Mouse (Mus musculus): ENCODE results near the gene Trem1. TPM values are rescaled to one million over a fixed set of nuclear protein-coding genes. Genes with fewer than 3 reads are reported as not detected.

Trem1 gene
- polyA plus RNA-seq, 1 experiment from 2014 or later = 0.13 TPM

GRCm38 (mm10) chr17:48268276-48268675, 35.7 kb downstream of the Trem1 start:
- Histone ChIP-seq H3K9ac (no peak overlapping the region), H3K36me3 (no peaks in the 10 kb centered on the region), H3K4me2 (no peak overlapping the region), H3K4me1 (no peaks in the 10 kb centered on the region), H3K9me3 (no peaks in the 10 kb centered on the region), H3K27ac (replicated peaks) (no peak overlapping the region), H3K4me3 (no peak overlapping the region), H3K27me3 (replicated peaks) (no peaks in the 10 kb centered on the region)
- ATAC-seq (ENCODE audit: extremely low read depth, insufficient number of reproducible peaks, low FRiP score, low TSS enrichment) = no peak

GRCm38 (mm10) chr17:48269833-48270232, 37.3 kb downstream of the Trem1 start:
- no peak for ATAC-seq (ENCODE audit: extremely low read depth, insufficient number of reproducible peaks, low FRiP score, low TSS enrichment)
- WGBS = 68% methylated on average over 4 of the region's 4 CpGs
- Histone ChIP-seq H3K4me1 (no peaks in the 10 kb centered on the region), H3K9ac (no peak overlapping the region), H3K36me3 (no peaks in the 10 kb centered on the region), H3K27ac (replicated peaks) (no peak overlapping the region), H3K4me3 (no peak overlapping the region), H3K4me2 (peak overlapping the region; percentile 48), H3K27me3 (replicated peaks) (no peaks in the 10 kb centered on the region), H3K9me3 (no peaks in the 10 kb centered on the region)

DNA sequence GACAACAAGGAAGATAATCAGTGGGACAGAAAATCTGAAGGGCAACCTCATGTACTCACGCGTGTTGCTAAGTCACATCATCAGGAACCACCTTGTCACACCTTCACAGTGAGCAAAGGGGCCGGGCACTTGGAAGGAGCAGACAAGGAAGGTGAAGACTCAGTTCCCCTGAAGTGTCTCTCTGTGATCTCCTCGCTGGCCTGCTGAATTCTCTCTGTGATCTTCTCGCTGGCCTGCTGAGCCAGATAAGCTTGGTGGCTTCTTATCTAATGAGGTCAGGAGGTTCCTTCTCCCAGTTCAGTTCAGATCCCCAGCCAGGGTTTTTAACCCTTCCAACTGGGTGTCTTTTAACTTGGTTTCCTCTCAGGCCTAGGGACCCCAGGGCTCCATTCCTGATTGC, 39.6 kb downstream of the Trem1 start:
- Histone ChIP-seq H3K9me3 (no peaks in the 10 kb centered on the region), H3K27ac (replicated peaks) (peak overlapping the region; percentile 63), H3K9ac (no peak overlapping the region), H3K36me3 (no peaks in the 10 kb centered on the region), H3K4me2 (peak overlapping the region; percentile 48), H3K27me3 (replicated peaks) (no peaks in the 10 kb centered on the region), H3K4me1 (no peaks in the 10 kb centered on the region), H3K4me3 (peak overlapping the region; percentile 20; the same call in 1 of the 2 replicates)
- ATAC-seq (ENCODE audit: extremely low read depth, insufficient number of reproducible peaks, low FRiP score, low TSS enrichment) = peak; percentile 75
- 32% methylated on average over 5 of the region's 5 CpGs for WGBS

GRCm38 (mm10) chr17:48272598-48272997, 40.0 kb downstream of the Trem1 start:
- H3K4me2 ChIP-seq = peak overlapping the region; percentile 48
- no peaks in the 10 kb centered on the region for H3K27me3 ChIP-seq (replicated peaks)
- H3K36me3 ChIP-seq = no peaks in the 10 kb centered on the region
- 75% methylated on average over 4 of the region's 4 CpGs for WGBS
- no peaks in the 10 kb centered on the region for H3K4me1 ChIP-seq
- no peak overlapping the region for H3K9ac ChIP-seq
- H3K27ac ChIP-seq (replicated peaks) = peak overlapping the region; percentile 63
- no peaks in the 10 kb centered on the region for H3K9me3 ChIP-seq
- no peak; the same call in 1 of the 2 replicates for ATAC-seq (ENCODE audit: extremely low read depth, insufficient number of reproducible peaks, low FRiP score, low TSS enrichment)
- H3K4me3 ChIP-seq = peak overlapping the region; percentile 6; the same call in 1 of the 2 replicates

DNA sequence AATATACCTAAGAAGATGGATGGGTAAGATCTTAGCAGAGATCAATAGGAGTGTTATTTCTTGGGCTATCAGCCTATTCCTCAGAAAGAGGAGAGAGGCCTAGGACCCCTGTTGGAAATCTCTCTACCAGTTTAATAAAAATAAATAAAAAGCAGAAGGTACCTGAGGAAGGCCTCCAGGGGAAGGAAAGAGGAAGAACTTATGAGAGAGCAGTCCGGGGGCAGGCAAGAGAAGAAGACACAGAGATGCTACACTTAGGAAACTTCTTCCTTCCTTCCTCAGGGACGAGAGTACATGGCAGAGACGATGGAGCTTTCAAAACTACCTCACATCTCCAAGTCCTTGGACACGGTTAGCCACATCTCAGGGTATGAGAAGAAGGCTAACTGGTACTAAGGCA, 41.5 kb downstream of the Trem1 start:
- 71% methylated on average over 4 of the region's 4 CpGs for WGBS
- Histone ChIP-seq H3K4me2 (no peak overlapping the region), H3K27me3 (replicated peaks) (no peaks in the 10 kb centered on the region), H3K4me1 (no peaks in the 10 kb centered on the region), H3K9ac (no peak overlapping the region), H3K9me3 (no peaks in the 10 kb centered on the region), H3K4me3 (no peak overlapping the region), H3K27ac (replicated peaks) (no peak overlapping the region), H3K36me3 (no peaks in the 10 kb centered on the region)
- ATAC-seq (ENCODE audit: extremely low read depth, insufficient number of reproducible peaks, low FRiP score, low TSS enrichment) = no peak

DNA sequence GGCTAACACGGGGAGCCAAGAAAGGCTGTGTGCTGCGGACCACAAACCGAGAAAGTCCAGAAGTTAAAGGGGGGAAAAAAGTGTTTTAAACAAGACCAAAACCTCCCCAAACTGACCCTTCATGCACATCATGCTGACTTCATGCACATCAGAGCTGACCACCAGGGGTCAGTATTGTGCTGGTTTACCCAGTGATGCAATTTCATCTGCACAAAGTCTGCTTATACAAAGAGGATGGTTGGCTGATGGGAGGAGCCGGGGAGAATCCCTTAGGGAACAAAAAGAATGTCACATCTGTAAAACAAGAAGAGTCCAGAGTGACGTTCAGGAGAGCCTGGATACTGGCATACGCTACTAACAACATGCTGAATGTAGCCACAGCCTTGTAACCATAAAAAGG, 42.3 kb downstream of the Trem1 start:
- 25% methylated on average over 6 of the region's 6 CpGs for WGBS
- H3K27ac ChIP-seq (replicated peaks) = no peak overlapping the region
- H3K4me2 ChIP-seq = no peak overlapping the region
- H3K4me3 ChIP-seq = no peak overlapping the region
- H3K27me3 ChIP-seq (replicated peaks) = no peaks in the 10 kb centered on the region
- no peak for ATAC-seq (ENCODE audit: extremely low read depth, insufficient number of reproducible peaks, low FRiP score, low TSS enrichment)
- H3K9me3 ChIP-seq = no peaks in the 10 kb centered on the region
- H3K9ac ChIP-seq = no peak overlapping the region
- no peaks in the 10 kb centered on the region for H3K36me3 ChIP-seq
- no peaks in the 10 kb centered on the region for H3K4me1 ChIP-seq

- 49% methylated on average over 7 of the region's 7 CpGs for WGBS
- H3K4me1 ChIP-seq = no peaks in the 10 kb centered on the region; the same call in 1 of the 2 replicates
- ATAC-seq (ENCODE audit: extremely low read depth, insufficient number of reproducible peaks, low FRiP score, low TSS enrichment) = no peak
Measured at GRCm38 (mm10) chr17:48275736-48276135, 43.2 kb downstream of the Trem1 start.

DNA sequence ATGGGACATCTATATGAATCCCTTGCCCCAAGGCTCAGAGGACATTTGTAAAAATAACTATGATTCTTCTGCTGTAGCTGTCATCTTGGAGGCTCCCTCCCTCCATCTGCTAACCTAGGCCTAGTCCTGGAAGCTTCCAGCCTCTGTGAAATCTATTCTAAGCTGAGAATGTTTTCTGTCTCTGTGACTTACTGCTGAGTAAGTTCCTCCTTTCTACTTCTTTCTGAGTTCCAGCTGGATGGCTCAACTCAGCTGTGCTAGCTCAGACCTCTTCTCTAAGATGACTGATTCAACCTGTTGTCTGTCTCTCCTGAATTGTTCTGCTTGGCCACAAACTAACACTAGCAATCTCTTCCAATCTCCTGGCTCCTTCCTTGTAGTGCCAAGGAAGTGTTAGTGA, 45.8 kb downstream of the Trem1 start:
- ATAC-seq (ENCODE audit: extremely low read depth, insufficient number of reproducible peaks, low FRiP score, low TSS enrichment) = no peak
- H3K9ac ChIP-seq = no peak overlapping the region
- H3K4me1 ChIP-seq = peaks cover 11% of the 10 kb centered on the region
- H3K4me3 ChIP-seq = no peak overlapping the region
- no peak overlapping the region for H3K4me2 ChIP-seq
- H3K27me3 ChIP-seq (replicated peaks) = no peaks in the 10 kb centered on the region
- H3K27ac ChIP-seq (replicated peaks) = no peak overlapping the region
- no peaks in the 10 kb centered on the region for H3K9me3 ChIP-seq
- no peaks in the 10 kb centered on the region for H3K36me3 ChIP-seq

More at GRCm38 (mm10) chr17:48275736-48276135, 43.2 kb downstream of the Trem1 start:
- no peaks in the 10 kb centered on the region for H3K36me3 ChIP-seq
- H3K4me3 ChIP-seq = no peak overlapping the region
- no peak overlapping the region for H3K27ac ChIP-seq (replicated peaks)
- H3K27me3 ChIP-seq (replicated peaks) = no peaks in the 10 kb centered on the region
- no peak overlapping the region for H3K9ac ChIP-seq
- H3K9me3 ChIP-seq = no peaks in the 10 kb centered on the region
- H3K4me2 ChIP-seq = no peak overlapping the region

GRCm38 (mm10) chr17:48279002-48279401, 46.4 kb downstream of the Trem1 start:
- no peak overlapping the region for H3K27ac ChIP-seq (replicated peaks)
- no peak for ATAC-seq (ENCODE audit: extremely low read depth, insufficient number of reproducible peaks, low FRiP score, low TSS enrichment)
- 55% methylated on average over 4 of the region's 4 CpGs for WGBS
- no peak overlapping the region for H3K9ac ChIP-seq
- H3K27me3 ChIP-seq (replicated peaks) = no peaks in the 10 kb centered on the region
- no peaks in the 10 kb centered on the region for H3K36me3 ChIP-seq
- peaks cover 11% of the 10 kb centered on the region for H3K4me1 ChIP-seq
- no peaks in the 10 kb centered on the region for H3K9me3 ChIP-seq
- H3K4me2 ChIP-seq = no peak overlapping the region
- no peak overlapping the region for H3K4me3 ChIP-seq

GRCm38 (mm10) chr17:48280943-48281738, 48.6 kb downstream of the Trem1 start:
- H3K27me3 ChIP-seq (replicated peaks) = no peaks in the 10 kb centered on the region
- 29% methylated on average over 18 of the region's 18 CpGs for WGBS

GRCm38 (mm10) chr17:48281739-48282085, 49.1 kb downstream of the Trem1 start:
- Histone ChIP-seq H3K4me1 (peaks cover 11% of the 10 kb centered on the region), H3K4me2 (peak overlapping the region; percentile 67), H3K36me3 (no peaks in the 10 kb centered on the region), H3K9ac (peak overlapping the region; percentile 73), H3K4me3 (peak overlapping the region; percentile 43), H3K27ac (replicated peaks) (no peak overlapping the region), H3K27me3 (replicated peaks) (no peaks in the 10 kb centered on the region), H3K9me3 (no peaks in the 10 kb centered on the region)
- ATAC-seq (ENCODE audit: extremely low read depth, insufficient number of reproducible peaks, low FRiP score, low TSS enrichment) = no peak
- WGBS = 5% methylated on average over 3 of the region's 3 CpGs

More at GRCm38 (mm10) chr17:48280943-48281738, 48.6 kb downstream of the Trem1 start:
- no peak overlapping the region for H3K27ac ChIP-seq (replicated peaks)
- H3K36me3 ChIP-seq = no peaks in the 10 kb centered on the region
- ATAC-seq (ENCODE audit: extremely low read depth, insufficient number of reproducible peaks, low FRiP score, low TSS enrichment) = 0 out of 2 replicates have a peak, but pooled peaks have one; percentile 14
- peak overlapping the region; percentile 43 for H3K4me3 ChIP-seq
- no peaks in the 10 kb centered on the region for H3K9me3 ChIP-seq
- H3K4me2 ChIP-seq = peak overlapping the region; percentile 67
- H3K4me1 ChIP-seq = peaks cover 11% of the 10 kb centered on the region
- peak overlapping the region; percentile 73 for H3K9ac ChIP-seq

DNA sequence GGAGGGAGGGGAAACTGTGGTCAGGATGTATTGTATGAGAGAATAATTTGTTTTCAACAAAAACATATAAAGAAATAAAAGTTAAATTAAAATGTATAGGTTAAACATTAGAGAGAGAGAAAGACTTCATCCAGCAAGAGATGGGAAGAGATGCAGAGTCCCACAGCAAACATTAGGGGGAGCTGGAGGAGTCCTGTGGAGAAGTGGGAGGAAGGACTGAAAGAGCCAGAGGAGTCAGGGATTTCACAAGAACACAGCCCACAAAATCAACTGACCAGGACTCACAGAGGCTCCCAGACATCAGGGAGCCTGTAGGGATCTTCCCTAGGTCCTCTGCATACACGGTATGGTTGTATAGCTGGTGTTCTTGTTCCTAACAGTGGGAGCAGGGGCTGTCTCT, 54.2 kb downstream of the Trem1 start:
- Histone ChIP-seq H3K9me3 (no peaks in the 10 kb centered on the region), H3K4me3 (no peak overlapping the region), H3K27me3 (replicated peaks) (no peaks in the 10 kb centered on the region), H3K9ac (no peak overlapping the region), H3K36me3 (no peaks in the 10 kb centered on the region), H3K4me2 (no peak overlapping the region), H3K4me1 (peaks cover 1% of the 10 kb centered on the region; the same call in 1 of the 2 replicates), H3K27ac (replicated peaks) (no peak overlapping the region)
- WGBS = 31% methylated on average over 1 of the region's 1 CpGs
- ATAC-seq (ENCODE audit: extremely low read depth, insufficient number of reproducible peaks, low FRiP score, low TSS enrichment) = no peak

Measured in heart, embryonic 13.5 days (tissue).